Mouse (Mus musculus) heart, postnatal 0 days (tissue): ENCODE results near the gene Glyctk. TPM values are rescaled to one million over a fixed set of nuclear protein-coding genes. Genes with fewer than 3 reads are reported as not detected.
A peak's percentile ranks its signal among the peaks of the same experiment; 100 is the strongest.

Source experiments
- ATAC-seq: fragments of 200-750 bp; cut with Nextera tagmentation; 2 replicates; pipeline ENCODE4 v1.8.0; 2017; ENCODE audit warnings: low read depth, moderate number of reproducible peaks, moderate library complexity; ENCODE audit not compliant: insufficient read depth
- DNase-seq: peaks from one replicate; pipeline ENCODE4 v3.0.0-alpha.2; 2016; ENCODE audit warnings: low spot score
- H3K27ac ChIP-seq: fragments of 300-500 bp; sonication (generic); 2 replicates; pipeline ENCODE4 v1.5.1; 2014; ENCODE audit warnings: low read depth, mild to moderate bottlenecking
- H3K27me3 ChIP-seq: fragments of 300-500 bp; sonication (generic); 2 replicates; pipeline ENCODE4 v1.6.1; 2014; ENCODE audit warnings: low read length, mixed read lengths; ENCODE audit not compliant: control insufficient read depth, insufficient read depth
- H3K36me3 ChIP-seq: fragments of 300-500 bp; sonication (generic); replicated peaks from 2 replicates; pipeline ENCODE4 v1.6.1; 2014; ENCODE audit warnings: low read length, mixed read lengths; ENCODE audit not compliant: control insufficient read depth, insufficient read depth
- H3K4me1 ChIP-seq: fragments of 300-500 bp; sonication (generic); 2 replicates; pipeline ENCODE4 v1.6.1; 2014; ENCODE audit warnings: antibody characterized with exemption; ENCODE audit not compliant: control insufficient read depth, insufficient read depth
- H3K4me2 ChIP-seq: fragments of 300-500 bp; sonication (generic); 2 replicates; pipeline ENCODE4 v1.6.1; 2014; ENCODE audit warnings: low read depth, mild to moderate bottlenecking, low read length, moderate library complexity
- H3K4me3 ChIP-seq: fragments of 300-500 bp; sonication (generic); 2 replicates; pipeline ENCODE4 v1.5.1; 2014; ENCODE audit warnings: low read depth, low read length
- H3K9ac ChIP-seq: fragments of 300-500 bp; sonication (generic); replicated peaks from 2 replicates; pipeline ENCODE4 v1.6.1; 2014; ENCODE audit warnings: low read depth, low read length, mixed read lengths
- H3K9me3 ChIP-seq: fragments of 300-500 bp; sonication (generic); replicated peaks from 2 replicates; pipeline ENCODE4 v1.6.1; 2016; ENCODE audit warnings: low read length; ENCODE audit not compliant: control insufficient read depth
- CTCF ChIP-seq: IDR thresholded peaks from 2 replicates; pipeline ENCODE4 v1.5.1; 2016; ENCODE audit warnings: antibody characterized with exemption, control low read depth, low read depth
- EP300 ChIP-seq: IDR thresholded peaks from 2 replicates; pipeline ENCODE4 v1.6.1; 2016; ENCODE audit warnings: antibody characterized with exemption, low read depth
- WGBS: fragments of 180-500 bp; shearing (Covaris S2); extraction: QIAGEN DNeasy Blood & Tissue Kit; methylation state at CpG from one replicate; pipeline ENCODE4 v1.1.7; 2014; 5-methylcytosine and 5-hydroxymethylcytosine counted together
- polyA plus RNA-seq: library from polyadenylated mRNA; unstranded; fragments of >200 nt; fragmentation: Nextera tagmentation; extraction: Ambion mirVana; gene quantifications from 2 replicates; pipeline ENCODE4 v1.2.1, GENCODE M21; 2015
- total RNA-seq: library from RNA; depleted of rRNA; stranded (reverse); fragments of >200 nt; gene quantifications from 2 replicates; pipeline ENCODE4 v1.2.3, GENCODE M21; 2014; ENCODE audit warnings: low replicate concordance

Glyctk gene
- total and polyA plus RNA-seq, 2 experiments from 2014 or later, result 0.90 to 2.5 TPM

DNA sequence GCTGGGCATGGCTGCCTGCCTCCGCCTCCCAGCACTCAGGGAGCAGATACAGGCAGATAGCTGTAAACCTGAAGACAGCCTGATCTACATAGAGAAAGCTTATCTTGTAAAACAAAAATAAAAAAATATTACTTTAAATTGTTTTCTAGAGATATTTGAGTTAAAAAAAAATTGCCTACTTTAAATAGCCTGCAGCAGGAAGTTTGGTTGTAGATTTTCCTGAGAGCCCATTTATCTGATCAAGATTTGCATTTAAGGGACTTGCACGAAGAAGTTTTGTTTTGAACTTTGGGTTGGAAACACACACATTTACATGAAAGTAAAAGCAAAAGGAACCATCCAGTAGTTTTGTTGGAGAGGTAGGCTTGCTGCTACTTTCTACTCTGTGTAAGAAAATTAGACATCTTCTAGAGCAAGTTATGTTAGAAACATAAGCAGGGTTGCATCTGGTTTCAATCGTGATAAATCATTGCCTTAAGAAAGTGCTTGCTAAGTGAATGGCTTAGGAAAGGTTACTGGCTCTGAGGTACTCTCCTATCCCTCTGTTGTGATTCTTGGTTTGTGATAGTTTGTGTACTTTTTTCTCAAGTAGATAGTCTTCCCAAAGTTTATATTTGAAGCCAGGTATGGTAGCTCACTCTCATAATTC is 17.7 kb upstream of the Glyctk start:
- Histone ChIP-seq H3K9ac (0 out of 2 replicates have a peak overlapping the region, but pooled peaks have one; percentile 16), H3K4me3 (no peak overlapping the region), H3K4me1 (peaks cover 27% of the 10 kb centered on the region), H3K27ac (no peak overlapping the region), H3K27me3 (no peaks in the 10 kb centered on the region), H3K9me3 (no peaks in the 10 kb centered on the region), H3K36me3 (peaks cover 42% of the 10 kb centered on the region), H3K4me2 (no peak overlapping the region)
- DNase-seq (no peak), ATAC-seq (no peak)
- 42% methylated on average over 3 of the region's 3 CpGs for WGBS
- TF ChIP-seq EP300, result no peak
- TF ChIP-seq CTCF, result no peak

DNA sequence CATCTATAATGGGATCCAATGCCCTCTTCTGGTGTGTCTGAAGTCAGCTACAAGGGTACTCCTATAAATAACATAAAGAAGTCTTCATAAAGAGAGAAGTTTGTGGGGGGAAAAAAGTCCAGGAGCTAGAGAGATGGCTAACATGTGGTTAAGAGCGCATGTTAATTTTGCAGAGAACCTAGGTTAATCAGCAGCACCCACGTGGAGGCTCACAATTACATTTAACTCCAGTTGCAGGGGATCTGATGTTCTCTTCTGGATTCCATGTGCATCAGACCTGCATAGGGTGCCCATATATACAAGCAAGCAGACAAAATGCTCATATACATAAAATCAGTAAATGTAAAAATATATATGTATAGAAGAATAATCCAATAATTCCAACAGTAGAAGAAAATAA is 15.4 kb upstream of the Glyctk start:
- H3K9ac ChIP-seq, result no peak overlapping the region
- no peak for TF ChIP-seq CTCF
- no peak for TF ChIP-seq EP300
- no peaks in the 10 kb centered on the region for H3K9me3 ChIP-seq
- H3K27me3 ChIP-seq, result no peaks in the 10 kb centered on the region
- peak overlapping the region; percentile 90 for H3K4me2 ChIP-seq
- WGBS, result 41% methylated on average over 2 of the region's 2 CpGs
- H3K36me3 ChIP-seq, result peaks cover 21% of the 10 kb centered on the region
- H3K4me1 ChIP-seq, result peaks cover 35% of the 10 kb centered on the region
- no peak for DNase-seq
- ATAC-seq, result no peak
- peak overlapping the region; percentile 88 for H3K4me3 ChIP-seq
- H3K27ac ChIP-seq, result no peak overlapping the region

DNA sequence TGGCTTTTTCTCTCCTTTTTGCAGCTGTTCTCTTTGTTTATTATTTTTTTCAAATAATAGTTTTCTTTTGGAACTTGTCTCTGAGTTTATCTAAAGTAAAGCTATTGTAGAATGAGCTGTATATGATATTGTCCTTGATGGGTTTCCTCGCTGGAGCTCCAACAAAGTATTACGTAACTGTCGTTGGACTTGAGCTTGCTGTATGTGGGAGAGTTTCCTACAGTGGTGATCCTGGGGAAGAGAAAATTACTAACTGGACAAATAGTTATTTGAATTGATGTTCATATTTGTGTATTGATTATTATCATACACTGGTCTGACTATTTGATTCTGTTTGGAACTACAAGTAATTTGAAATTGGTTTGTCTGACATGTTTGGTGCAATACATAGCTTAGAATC is 14.6 kb upstream of the Glyctk start:
- DNase-seq, result peak; percentile 18
- no peaks in the 10 kb centered on the region for H3K9me3 ChIP-seq
- H3K9ac ChIP-seq, result peak overlapping the region; percentile 94
- peaks cover 35% of the 10 kb centered on the region for H3K4me1 ChIP-seq
- no peaks in the 10 kb centered on the region for H3K27me3 ChIP-seq
- H3K4me3 ChIP-seq, result peak overlapping the region; percentile 88
- 1% methylated on average over 3 of the region's 3 CpGs for WGBS
- TF ChIP-seq CTCF (no peak), EP300 (no peak)
- H3K27ac ChIP-seq, result peak overlapping the region; percentile 99; the same call in 1 of the 2 replicates
- peak overlapping the region; percentile 90 for H3K4me2 ChIP-seq
- peaks cover 16% of the 10 kb centered on the region for H3K36me3 ChIP-seq
- no peak for ATAC-seq

DNA sequence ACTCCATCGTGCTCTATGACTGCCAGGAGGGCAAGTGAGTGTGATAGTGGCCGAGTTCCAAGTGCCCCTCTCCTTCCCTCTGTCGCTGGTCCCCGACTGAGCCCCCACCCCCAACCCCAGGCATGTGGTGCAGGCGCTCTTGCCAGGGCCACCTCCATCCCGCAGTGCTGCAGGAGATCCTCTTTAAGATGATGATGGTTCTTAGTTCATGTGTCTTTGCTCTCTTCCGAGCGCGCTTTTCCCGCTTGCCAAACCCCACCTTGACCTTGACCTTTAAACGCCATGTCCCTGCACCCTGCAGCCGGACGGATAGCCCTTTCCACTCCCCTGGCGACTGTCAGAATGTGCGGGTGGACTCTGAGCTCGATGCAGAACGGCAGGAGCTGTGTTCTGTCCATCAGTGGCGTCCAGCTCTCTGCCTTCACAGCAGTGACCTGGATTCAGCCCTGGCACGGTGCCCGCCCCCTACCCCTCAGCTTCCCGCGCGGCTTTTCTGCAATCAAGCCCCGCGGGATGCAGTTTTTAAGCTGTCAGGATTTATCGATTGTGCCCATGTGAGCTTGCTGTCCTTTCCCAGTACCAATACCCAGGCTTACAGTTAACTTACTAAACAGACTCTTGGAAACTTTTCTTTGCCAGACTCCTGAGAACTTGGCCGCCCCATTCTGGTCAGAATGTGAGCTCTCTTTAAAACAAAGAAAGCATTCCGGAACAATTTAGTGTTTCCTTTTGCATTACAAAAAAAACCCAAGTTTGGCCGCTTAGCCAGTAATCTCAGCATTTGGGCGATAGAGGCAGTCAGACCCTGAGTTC is 13.6 kb upstream of the Glyctk start:
- DNase-seq, result peak; percentile 44
- Histone ChIP-seq H3K4me3 (peak overlapping the region; percentile 88), H3K27me3 (no peaks in the 10 kb centered on the region), H3K4me2 (peak overlapping the region; percentile 90), H3K4me1 (peaks cover 35% of the 10 kb centered on the region), H3K9ac (peak overlapping the region; percentile 94), H3K9me3 (no peaks in the 10 kb centered on the region), H3K27ac (peak overlapping the region; percentile 99), H3K36me3 (peaks cover 6% of the 10 kb centered on the region)
- peak; percentile 61 for ATAC-seq
- under 1% methylated on average over 30 of the region's 30 CpGs for WGBS
- TF ChIP-seq CTCF (no peak), EP300 (no peak)

DNA sequence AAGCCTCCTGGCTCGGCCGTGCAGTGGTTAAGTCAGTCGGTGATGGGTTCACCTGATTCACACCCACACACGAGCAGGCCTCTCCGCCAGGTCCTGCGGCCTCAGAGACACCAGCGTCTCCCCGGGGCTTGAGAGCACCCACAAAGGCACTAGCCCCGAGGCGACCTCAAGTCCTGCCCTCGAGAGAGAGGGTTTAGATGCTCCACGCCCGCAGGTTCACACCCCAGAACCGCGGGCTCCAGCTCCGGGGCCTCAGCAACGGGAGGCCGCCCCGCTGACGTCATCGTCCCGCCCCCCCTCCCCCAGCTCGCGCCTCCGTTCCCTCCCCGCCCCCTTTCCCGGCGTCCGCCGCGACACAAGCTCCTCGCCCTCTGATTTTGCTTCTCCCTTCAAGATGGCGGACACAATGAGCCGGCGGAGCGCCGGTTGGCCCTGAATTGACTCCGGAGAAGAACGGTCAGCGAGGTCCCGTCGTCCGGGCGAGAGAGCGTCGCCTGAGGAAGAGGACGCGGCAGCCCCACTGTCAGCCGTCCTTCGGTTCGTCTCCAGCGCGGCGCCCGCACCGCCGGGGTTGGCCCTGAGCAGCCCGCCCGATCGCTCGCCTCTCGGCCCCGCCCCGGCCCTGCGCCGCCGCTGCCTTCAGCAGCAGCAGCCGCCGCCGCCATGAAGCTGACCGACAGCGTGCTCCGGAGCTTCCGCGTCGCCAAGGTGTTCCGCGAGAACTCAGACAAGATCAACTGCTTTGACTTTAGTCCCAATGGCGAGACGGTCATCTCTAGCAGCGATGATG is 12.8 kb upstream of the Glyctk start, which contains the start of gene Wdr82:
TSS of gene Wdr82 (plus strand) at position 373 of the 790 bp plus-strand sequence.
- peak; percentile 92 for ATAC-seq
- Histone ChIP-seq H3K9me3 (no peaks in the 10 kb centered on the region), H3K9ac (peak within 1 kb of the TSS; percentile 94), H3K27me3 (no peaks in the 10 kb centered on the region), H3K4me2 (peak within 1 kb of the TSS; percentile 90), H3K4me1 (peaks cover 29% of the 10 kb centered on the region), H3K4me3 (peak within 1 kb of the TSS; percentile 88), H3K27ac (peak within 1 kb of the TSS; percentile 99), H3K36me3 (no peaks in the 10 kb centered on the region)
- peak; percentile 27; the same call in 1 of the 2 replicates for TF ChIP-seq EP300
- no peak for TF ChIP-seq CTCF
- under 1% methylated on average over 69 of the region's 81 CpGs for WGBS
- DNase-seq, result peak; percentile 89
